Mouse (Mus musculus) bone marrow macrophage, adult 2 months (primary cell): ENCODE results near the gene Kctd18.

Experiments used
- CTCF ChIP-seq: IDR thresholded peaks from 2 replicates; pipeline ENCODE4 v1.5.1; 2012; ENCODE audit warnings: low read depth, mild to moderate bottlenecking, low read length, moderate library complexity
- POLR2A ChIP-seq: IDR thresholded peaks from 2 replicates; pipeline ENCODE4 v1.6.1; 2012; ENCODE audit warnings: mild to moderate bottlenecking, low read depth, low read length, borderline replicate concordance

DNA sequence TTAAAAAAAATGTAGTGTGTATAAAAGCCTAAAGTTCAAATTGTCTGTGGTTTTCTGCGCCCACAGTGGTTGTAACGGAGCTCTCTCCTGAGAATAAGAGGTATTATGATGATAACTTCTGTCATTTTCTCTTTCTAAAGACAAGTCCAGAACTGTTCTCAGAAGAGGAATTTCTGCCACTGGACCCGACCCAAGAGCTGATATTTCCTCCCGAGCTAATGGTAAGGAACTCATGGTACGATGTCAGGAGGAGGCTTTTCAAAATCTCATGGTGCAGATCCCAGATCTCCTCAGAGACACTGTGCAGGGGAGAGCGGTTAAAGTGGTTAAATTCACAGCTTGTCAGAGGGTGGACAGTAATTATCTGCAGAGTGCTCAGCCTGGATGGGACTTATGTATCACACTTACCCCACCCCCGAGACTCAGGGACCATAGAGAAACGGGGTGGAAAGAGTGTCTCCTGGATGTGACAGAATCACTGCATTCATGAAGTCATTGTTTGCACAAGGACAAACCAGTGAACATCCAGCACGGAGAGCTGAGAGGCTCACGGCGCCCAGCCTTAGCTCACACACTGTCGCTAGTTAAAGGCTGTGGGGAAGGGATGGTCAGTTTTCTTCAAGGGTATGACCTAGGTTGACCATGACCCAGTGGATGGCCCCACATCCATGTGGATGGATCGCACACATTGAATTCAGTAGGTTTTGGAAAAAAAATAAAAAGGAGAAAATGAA is 37.5 kb upstream of the Kctd18 start:
- no peak for TF ChIP-seq CTCF
- TF ChIP-seq POLR2A = no peak
